Mouse (Mus musculus) midbrain, embryonic 11.5 days (tissue): ENCODE results near the gene Otulinl. TPM values are rescaled to one million over a fixed set of nuclear protein-coding genes. Genes with fewer than 3 reads are reported as not detected.
A peak's percentile ranks its signal among the peaks of the same experiment; 100 is the strongest.

Experiments used
- ATAC-seq: fragments of 200-750 bp; cut with Nextera tagmentation; 2 replicates; pipeline ENCODE4 v1.8.0; 2017; ENCODE audit warnings: moderate TSS enrichment, moderate library complexity; ENCODE audit not compliant: low FRiP score
- DNase-seq: peaks from one replicate; pipeline ENCODE4 v3.0.0; 2015; ENCODE audit warnings: low spot score; ENCODE audit errors: missing footprints
- H3K27ac ChIP-seq: fragments of 300-500 bp; sonication (generic); 2 replicates; pipeline ENCODE4 v1.5.1; 2014; ENCODE audit warnings: low read depth, low read length
- H3K27me3 ChIP-seq: fragments of 300-500 bp; sonication (generic); 2 replicates; pipeline ENCODE4 v1.6.1; 2014; ENCODE audit warnings: mild to moderate bottlenecking, low read length, moderate library complexity, mixed read lengths; ENCODE audit not compliant: control insufficient read depth, insufficient read depth
- H3K36me3 ChIP-seq: fragments of 300-500 bp; sonication (generic); 2 replicates; pipeline ENCODE4 v1.6.1; 2014; ENCODE audit warnings: mild to moderate bottlenecking, low read length, moderate library complexity, mixed read lengths; ENCODE audit not compliant: control insufficient read depth, insufficient read depth
- H3K4me1 ChIP-seq: fragments of 300-500 bp; sonication (generic); 2 replicates; pipeline ENCODE4 v1.6.1; 2014; ENCODE audit warnings: low read length; ENCODE audit not compliant: control insufficient read depth, insufficient read depth
- H3K4me2 ChIP-seq: fragments of 300-500 bp; sonication (generic); 2 replicates; pipeline ENCODE4 v1.6.1; 2014; ENCODE audit warnings: mild to moderate bottlenecking, moderate library complexity
- H3K4me3 ChIP-seq: fragments of 300-500 bp; sonication (generic); 2 replicates; pipeline ENCODE4 v1.5.1; 2014; ENCODE audit warnings: low read depth, low read length
- H3K9ac ChIP-seq: fragments of 300-500 bp; sonication (generic); 2 replicates; pipeline ENCODE4 v1.6.1; 2014; ENCODE audit warnings: low read length
- H3K9me3 ChIP-seq: fragments of 300-500 bp; sonication (generic); 2 replicates; pipeline ENCODE4 v1.6.1; 2016; ENCODE audit warnings: low read length; ENCODE audit not compliant: control insufficient read depth
- WGBS: fragments of 180-500 bp; shearing (Covaris S2); extraction: QIAGEN DNeasy Blood & Tissue Kit; methylation state at CpG from one replicate; pipeline ENCODE4 v1.1.7; 2014; 5-methylcytosine and 5-hydroxymethylcytosine counted together
- polyA plus RNA-seq: library from polyadenylated mRNA; unstranded; fragments of >200 nt; fragmentation: Nextera tagmentation; extraction: Ambion mirVana; gene quantifications from 2 replicates; pipeline ENCODE4 v1.2.1, GENCODE M21; 2014

Gene Otulinl
- polyA plus RNA-seq, 1 experiment from 2014 or later, result 6.1 TPM

- Histone ChIP-seq H3K27ac (no peak overlapping the region), H3K4me3 (no peak overlapping the region), H3K4me1 (no peaks in the 10 kb centered on the region), H3K27me3 (no peaks in the 10 kb centered on the region), H3K9ac (no peak overlapping the region), H3K9me3 (no peaks in the 10 kb centered on the region), H3K4me2 (no peak overlapping the region), H3K36me3 (no peaks in the 10 kb centered on the region)
- DNase-seq, result peak; percentile 78
- no peak for ATAC-seq
- WGBS, result 75% methylated on average over 21 of the region's 21 CpGs
These were observed 15.9 kb downstream of the Otulinl start for GRCm38 (mm10) chr15:27665392-27665911.

DNA sequence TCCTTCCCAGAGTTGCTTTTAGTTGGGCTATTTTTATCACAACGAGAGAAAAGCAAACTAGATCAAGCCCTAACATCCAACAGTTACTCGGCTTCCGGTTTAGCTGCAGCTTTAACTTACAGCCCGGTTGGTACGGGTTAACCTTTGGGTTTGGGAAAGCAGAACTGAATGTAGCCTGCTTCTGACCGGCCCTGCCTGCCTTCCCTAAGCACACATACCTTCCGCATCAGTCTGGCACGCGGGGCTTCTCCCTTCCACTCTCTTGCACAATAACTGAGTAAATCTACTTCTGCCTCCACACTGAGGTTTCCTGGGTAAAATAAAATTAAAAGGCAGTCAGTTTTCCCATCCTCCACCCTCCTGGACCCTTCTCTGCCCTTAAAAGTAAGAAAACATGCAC, 17.3 kb downstream of the Otulinl start:
- H3K4me3 ChIP-seq, result no peak overlapping the region
- 95% methylated on average over 9 of the region's 9 CpGs for WGBS
- ATAC-seq (no peak), DNase-seq (peak; percentile 1)
- no peak overlapping the region for H3K27ac ChIP-seq
- H3K9ac ChIP-seq, result no peak overlapping the region
- H3K4me2 ChIP-seq, result no peak overlapping the region
- H3K4me1 ChIP-seq, result no peaks in the 10 kb centered on the region
- no peaks in the 10 kb centered on the region for H3K27me3 ChIP-seq
- H3K9me3 ChIP-seq, result no peaks in the 10 kb centered on the region
- no peaks in the 10 kb centered on the region for H3K36me3 ChIP-seq

DNA sequence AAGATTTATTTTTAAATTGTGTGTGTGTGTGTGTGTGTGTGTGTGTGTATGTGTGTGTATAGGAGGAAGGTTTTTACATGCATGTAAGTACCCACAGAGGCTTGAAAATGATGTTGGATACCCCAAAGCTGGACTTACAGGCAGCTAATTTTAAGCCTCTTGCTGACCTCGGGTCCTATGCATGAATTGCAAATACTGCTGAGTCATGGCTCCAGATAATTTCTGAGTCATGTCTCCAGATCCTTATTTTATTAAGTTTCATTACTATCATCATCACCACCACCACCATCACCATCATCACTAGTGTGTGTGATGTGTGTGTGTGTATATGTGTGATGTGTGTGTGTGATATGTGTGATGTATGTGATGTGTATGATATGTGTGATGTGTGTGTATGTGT, 18.7 kb downstream of the Otulinl start:
- no peak overlapping the region for H3K27ac ChIP-seq
- no peaks in the 10 kb centered on the region for H3K36me3 ChIP-seq
- no peak overlapping the region for H3K9ac ChIP-seq
- H3K4me3 ChIP-seq, result no peak overlapping the region
- H3K27me3 ChIP-seq, result no peaks in the 10 kb centered on the region
- no peaks in the 10 kb centered on the region for H3K4me1 ChIP-seq
- ATAC-seq (no peak), DNase-seq (peak; percentile 49)
- H3K4me2 ChIP-seq, result no peak overlapping the region
- no peaks in the 10 kb centered on the region; the same call in 1 of the 2 replicates for H3K9me3 ChIP-seq
- WGBS, result 72% methylated on average over 1 of the region's 1 CpGs

- H3K4me3 ChIP-seq, result no peak overlapping the region
- H3K27me3 ChIP-seq, result no peaks in the 10 kb centered on the region
- no peaks in the 10 kb centered on the region for H3K36me3 ChIP-seq
- no peak for ATAC-seq
- H3K9me3 ChIP-seq, result no peaks in the 10 kb centered on the region; the same call in 1 of the 2 replicates
- no peak overlapping the region for H3K4me2 ChIP-seq
- no peak overlapping the region for H3K27ac ChIP-seq
- whole genome bisulfite sequencing, result 94% methylated on average over 6 of the region's 6 CpGs
- no peaks in the 10 kb centered on the region for H3K4me1 ChIP-seq
- no peak for DNase-seq
- H3K9ac ChIP-seq, result no peak overlapping the region
These were observed 19.7 kb downstream of the Otulinl start for GRCm38 (mm10) chr15:27661696-27662095.

- no peaks in the 10 kb centered on the region for H3K36me3 ChIP-seq
- H3K4me1 ChIP-seq, result no peaks in the 10 kb centered on the region
- no peak overlapping the region for H3K4me3 ChIP-seq
- WGBS, result 45% methylated on average over 17 of the region's 17 CpGs
- no peak overlapping the region for H3K4me2 ChIP-seq
- no peak overlapping the region for H3K9ac ChIP-seq
- no peaks in the 10 kb centered on the region for H3K27me3 ChIP-seq
- DNase-seq (peak; percentile 98), ATAC-seq (peak; percentile 73)
- no peaks in the 10 kb centered on the region; the same call in 1 of the 2 replicates for H3K9me3 ChIP-seq
- no peak overlapping the region for H3K27ac ChIP-seq
These were observed 21.7 kb downstream of the Otulinl start for GRCm38 (mm10) chr15:27659592-27660244.

- H3K27me3 ChIP-seq, result no peaks in the 10 kb centered on the region
- no peak overlapping the region for H3K4me2 ChIP-seq
- H3K9me3 ChIP-seq, result no peaks in the 10 kb centered on the region; the same call in 1 of the 2 replicates
- H3K9ac ChIP-seq, result no peak overlapping the region
- ATAC-seq (no peak), DNase-seq (no peak)
- no peak overlapping the region for H3K4me3 ChIP-seq
- H3K27ac ChIP-seq, result no peak overlapping the region
- H3K36me3 ChIP-seq, result no peaks in the 10 kb centered on the region
- H3K4me1 ChIP-seq, result no peaks in the 10 kb centered on the region
- WGBS, result 84% methylated on average over 5 of the region's 5 CpGs
These were observed 22.2 kb downstream of the Otulinl start for GRCm38 (mm10) chr15:27659143-27659542.

DNA sequence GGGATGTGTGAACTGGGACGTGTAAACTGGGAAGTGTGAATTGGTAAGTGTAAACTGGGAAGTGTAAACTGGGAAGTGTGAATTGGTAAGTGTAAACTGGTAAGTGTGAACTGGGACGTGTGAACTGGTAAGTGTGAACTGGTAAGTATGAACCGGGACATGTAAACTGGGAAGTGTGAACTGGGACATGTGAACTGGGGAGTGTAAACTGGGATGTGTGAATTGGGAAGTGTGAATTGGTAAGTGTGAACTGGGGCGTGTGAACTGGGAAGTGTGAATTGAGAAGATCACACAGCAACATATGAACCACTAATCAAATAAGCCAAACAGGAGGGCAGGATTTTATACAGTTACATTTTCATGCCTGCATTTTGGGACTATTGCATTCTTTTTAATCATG, 23.0 kb downstream of the Otulinl start:
- Histone ChIP-seq H3K4me2 (no peak overlapping the region), H3K9me3 (no peaks in the 10 kb centered on the region; the same call in 1 of the 2 replicates), H3K36me3 (no peaks in the 10 kb centered on the region), H3K27ac (no peak overlapping the region), H3K4me1 (no peaks in the 10 kb centered on the region), H3K27me3 (no peaks in the 10 kb centered on the region), H3K9ac (no peak overlapping the region), H3K4me3 (no peak overlapping the region)
- ATAC-seq (no peak), DNase-seq (peak; percentile 77)
- 92% methylated on average over 4 of the region's 4 CpGs for WGBS

DNA sequence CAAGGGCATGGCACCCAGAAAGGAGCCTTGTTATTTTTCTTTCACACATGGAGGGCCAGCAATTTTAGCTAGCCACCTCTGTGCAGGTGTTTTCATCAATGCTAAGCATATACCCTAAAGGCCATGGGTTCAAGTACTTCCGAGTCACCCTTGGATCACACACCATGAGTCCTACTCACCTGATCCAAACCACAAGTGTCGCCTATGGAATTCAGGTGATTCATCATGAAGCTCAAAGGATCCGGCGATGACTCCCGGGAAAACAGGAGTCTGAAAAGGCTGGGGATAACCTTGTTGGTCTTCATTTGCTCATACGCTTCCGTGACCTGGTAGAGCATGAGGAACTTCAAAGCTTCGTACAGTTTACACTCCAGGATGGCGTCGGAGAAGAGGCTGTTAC, 23.5 kb downstream of the Otulinl start:
- ATAC-seq, result no peak

GRCm38 (mm10) chr15:27656626-27657025, 24.8 kb downstream of the Otulinl start:
- H3K9ac ChIP-seq, result no peak overlapping the region
- H3K9me3 ChIP-seq, result no peaks in the 10 kb centered on the region; the same call in 1 of the 2 replicates
- no peaks in the 10 kb centered on the region for H3K27me3 ChIP-seq
- no peaks in the 10 kb centered on the region for H3K4me1 ChIP-seq
- no peak overlapping the region for H3K4me2 ChIP-seq
- H3K36me3 ChIP-seq, result no peaks in the 10 kb centered on the region
- peak; percentile 61 for DNase-seq
- H3K27ac ChIP-seq, result no peak overlapping the region
- 87% methylated on average over 9 of the region's 9 CpGs for WGBS
- no peak for ATAC-seq
- H3K4me3 ChIP-seq, result no peak overlapping the region

More for the DNA sequence above, 23.5 kb downstream of the Otulinl start:
- no peak overlapping the region for H3K9ac ChIP-seq
- no peaks in the 10 kb centered on the region; the same call in 1 of the 2 replicates for H3K9me3 ChIP-seq
- no peak overlapping the region for H3K4me3 ChIP-seq
- H3K27me3 ChIP-seq, result no peaks in the 10 kb centered on the region
- DNase-seq, result peak; percentile 73
- H3K27ac ChIP-seq, result no peak overlapping the region
- H3K4me2 ChIP-seq, result no peak overlapping the region
- H3K4me1 ChIP-seq, result no peaks in the 10 kb centered on the region
- 94% methylated on average over 10 of the region's 10 CpGs for WGBS
- H3K36me3 ChIP-seq, result no peaks in the 10 kb centered on the region
